27 mouse cellular contexts compared by ENCODE assay signal in the genomic region with DNA sequence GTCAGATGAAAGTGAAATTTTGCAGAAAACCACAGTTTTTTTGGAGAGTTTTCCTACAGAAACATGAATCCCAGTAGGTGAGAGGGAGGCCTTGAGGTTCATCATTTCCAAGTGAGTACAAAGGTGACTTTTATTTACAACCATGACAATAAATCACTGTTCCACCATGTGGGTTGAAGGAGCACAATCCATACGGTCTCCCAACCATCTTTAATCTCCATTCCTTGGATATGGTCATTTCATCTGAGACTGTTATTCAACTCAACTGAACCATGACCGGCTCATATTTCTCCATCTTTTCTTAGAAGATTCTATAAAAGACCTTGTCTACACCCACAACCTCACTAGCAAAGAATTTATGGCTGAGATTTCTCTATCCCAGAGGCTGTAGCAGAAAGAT. TPM values are rescaled to one million over a fixed set of nuclear protein-coding genes. Genes with fewer than 3 reads are reported as not detected.
DNase-seq lines count a peak whose midpoint lies in the region; ATAC-seq and TF ChIP-seq lines count a peak whose summit lies in the region.
"Had no signal": no experiment of that assay in that cellular context is flagged by ENCODE, and none has a peak within 500 bp of the region (broad histone marks: within the 10 kb centered on the region; RNA-seq: fewer than 3 reads in every experiment).

No protein-coding gene starts in this region.

- no peak overlapping the region for H3K4me2 ChIP-seq in kidney, embryonic 14.5 days (replicated peaks; ENCODE audit: low read depth, low read length)
- no peak overlapping the region for H3K4me2 ChIP-seq in kidney, postnatal 0 days (ENCODE audit: low read length)
- H3K4me2 ChIP-seq: embryonic facial prominence, embryonic 13.5 days; embryonic facial prominence, embryonic 15.5 days; forebrain, embryonic 12.5 days had no signal

- TF ChIP-seq POLR2A in kidney, adult 2 months (IDR thresholded peaks at IDR 0.05; ENCODE audit: low read depth, low read length): no peak

- no peak overlapping the region for H3K4me3 ChIP-seq in kidney, embryonic 14.5 days (ENCODE audit: low read length)
- H3K4me3 ChIP-seq in kidney, adult 2 months (ENCODE audit: insufficient read depth, low read depth, low read length): no peak overlapping the region
- H3K4me3 ChIP-seq in kidney, postnatal 0 days (replicated peaks; ENCODE audit: low read depth, low read length): no peak overlapping the region
- H3K4me3 ChIP-seq: embryonic facial prominence, embryonic 13.5 days; embryonic facial prominence, embryonic 15.5 days; erythroblast, embryonic 14.5 days; forebrain, embryonic 10.5 days; forebrain, embryonic 12.5 days had no signal

- WGBS in kidney, embryonic 14.5 days: 49% methylated on average over 2 of the region's 2 CpGs
- WGBS in kidney, adult 2 months: 49% methylated on average over 2 of the region's 2 CpGs
- WGBS in kidney, postnatal 0 days: 41% methylated on average over 2 of the region's 2 CpGs

- H3K36me3 ChIP-seq in kidney, embryonic 14.5 days (ENCODE audit: control insufficient read depth, insufficient read depth, low read length): no peaks in the 10 kb centered on the region
- H3K36me3 ChIP-seq in kidney, adult 2 months (ENCODE audit: control insufficient read depth, insufficient read depth, low read length): no peaks in the 10 kb centered on the region
- no peaks in the 10 kb centered on the region for H3K36me3 ChIP-seq in kidney, postnatal 0 days (ENCODE audit: insufficient read depth, low read length)
- H3K36me3 ChIP-seq: embryonic facial prominence, embryonic 13.5 days; embryonic facial prominence, embryonic 15.5 days; forebrain, embryonic 10.5 days; forebrain, embryonic 12.5 days; G1E had no signal

- H3K4me1 ChIP-seq in kidney, embryonic 14.5 days (ENCODE audit: control insufficient read depth, insufficient read depth, low read length): no peaks in the 10 kb centered on the region
- H3K4me1 ChIP-seq in kidney, adult 2 months (ENCODE audit: control insufficient read depth, insufficient read depth, low read length): no peaks in the 10 kb centered on the region
- H3K4me1 ChIP-seq in kidney, postnatal 0 days (replicated peaks; ENCODE audit: insufficient read depth, low read length): no peaks in the 10 kb centered on the region
- H3K4me1 ChIP-seq: embryonic facial prominence, embryonic 13.5 days; embryonic facial prominence, embryonic 15.5 days; forebrain, embryonic 10.5 days; forebrain, embryonic 12.5 days had no signal

- peak; percentile 6 for DNase-seq in embryo, embryonic 11 days
- DNase-seq in embryo, embryonic 10 days (ENCODE audit: low spot score): no peak
- no peak for DNase-seq in kidney, adult 2 months
- peak; percentile 9 for DNase-seq in kidney, postnatal 0 days (ENCODE audit: low spot score)
- no peak for DNase-seq in kidney, adult 8-10 months
- DNase-seq: adrenal gland, adult 8-10 months; adrenal gland, postnatal 14 days; adrenal gland, postnatal 36 days; B cell, adult 2 months; cerebellum, adult 11-12 months; cerebellum, adult 8-10 months; cerebellum, adult 9-11 months; cerebellum, postnatal 14 days; cerebellum, postnatal 36 days had no signal

- no peak overlapping the region for H3K27ac ChIP-seq in kidney, embryonic 14.5 days (ENCODE audit: low read depth, low read length)
- no peak overlapping the region for H3K27ac ChIP-seq in kidney, adult 2 months (ENCODE audit: insufficient read depth, low read depth, low read length)
- H3K27ac ChIP-seq in kidney, postnatal 0 days: no peak overlapping the region
- H3K27ac ChIP-seq: embryonic facial prominence, embryonic 13.5 days; embryonic facial prominence, embryonic 15.5 days; forebrain, embryonic 10.5 days; forebrain, embryonic 12.5 days had no signal

- TF ChIP-seq CTCF in kidney, adult 2 months (conservative IDR thresholded peaks at IDR 0.05; ENCODE audit: insufficient read depth, insufficient read length, low read depth, low read length): no peak
- no peak for TF ChIP-seq CTCF in kidney, postnatal 0 days (IDR thresholded peaks at IDR 0.05; ENCODE audit: low read depth)

- H3K9ac ChIP-seq in kidney, embryonic 14.5 days (ENCODE audit: low read depth, low read length): no peak overlapping the region
- H3K9ac ChIP-seq in kidney, postnatal 0 days (ENCODE audit: low read depth, low read length): no peak overlapping the region
- H3K9ac ChIP-seq: embryonic facial prominence, embryonic 13.5 days; embryonic facial prominence, embryonic 15.5 days; forebrain, embryonic 12.5 days had no signal

- H3K9me3 ChIP-seq in kidney, embryonic 14.5 days (ENCODE audit: control insufficient read depth, low read length): no peaks in the 10 kb centered on the region
- no peaks in the 10 kb centered on the region for H3K9me3 ChIP-seq in kidney, postnatal 0 days (replicated peaks; ENCODE audit: low read length)
- H3K9me3 ChIP-seq: embryonic facial prominence, embryonic 13.5 days; embryonic facial prominence, embryonic 15.5 days; forebrain, embryonic 10.5 days; forebrain, embryonic 12.5 days had no signal

- no peaks in the 10 kb centered on the region for H3K27me3 ChIP-seq in kidney, embryonic 14.5 days (ENCODE audit: control insufficient read depth, insufficient read depth, low read length)
- no peaks in the 10 kb centered on the region for H3K27me3 ChIP-seq in kidney, adult 2 months (replicated peaks; ENCODE audit: control insufficient read depth, insufficient read depth, low read length)
- no peaks in the 10 kb centered on the region for H3K27me3 ChIP-seq in kidney, postnatal 0 days (ENCODE audit: insufficient read depth, low read length)
- H3K27me3 ChIP-seq: CH12.LX; embryonic facial prominence, embryonic 13.5 days; embryonic facial prominence, embryonic 15.5 days; forebrain, embryonic 12.5 days; Patski had no signal

- peak; percentile 57; the same call in 1 of the 2 replicates for ATAC-seq in kidney, embryonic 14.5 days (ENCODE audit: low FRiP score, low TSS enrichment)
- no peak for ATAC-seq in kidney, postnatal 0 days (replicated peaks; ENCODE audit: low FRiP score, low read depth)
- ATAC-seq: activated CD4-positive, CD25-positive, alpha-beta regulatory T cell, adult 4 months; CD4-positive, CD25-positive, alpha-beta regulatory T cell, adult 4 months; forebrain, embryonic 14.5 days; forebrain, embryonic 16.5 days; Patski had no signal

RNA-seq across cellular contexts. Expression of a gene that starts 22.6 kb away (rescaled TPM):
- polyA plus RNA-seq in kidney, embryonic 14.5 days (2014; fragmentation: Nextera tagmentation; extraction: Ambion mirVana): 4.5 and 5.8 TPM in 2 replicates
- polyA plus RNA-seq in kidney, adult 2 months (2012; rRNA removed): 1.4 and 1.7 TPM in 2 replicates
- 7.7 and 7.9 TPM in 2 replicates for polyA plus RNA-seq in kidney, postnatal 0 days (2015; fragmentation: Nextera tagmentation; extraction: Ambion mirVana)
- polyA plus RNA-seq: activated CD4-positive, CD25-positive, alpha-beta regulatory T cell, adult 4 months; CD4-positive, CD25-positive, alpha-beta regulatory T cell, adult 4 months; G1E had no signal

Comparison
In these comparisons a context has a peak if more than half of its experiments do, and no peak if none do; other contexts are left out.
1. DNase-seq: peak in embryo, embryonic 11 days (single experiment) and kidney, postnatal 0 days (single experiment); none in embryo, embryonic 10 days (single experiment), kidney, adult 2 months (single experiment) and kidney, adult 8-10 months (0 of 2).